Mouse (Mus musculus): ENCODE results near the gene Cdk5rap3. TPM values are rescaled to one million over a fixed set of nuclear protein-coding genes. Genes with fewer than 3 reads are reported as not detected.

The Cdk5rap3 gene
- total RNA-seq, 2 experiments from 2014 or later, result 30.3 to 70.1 TPM

DNA sequence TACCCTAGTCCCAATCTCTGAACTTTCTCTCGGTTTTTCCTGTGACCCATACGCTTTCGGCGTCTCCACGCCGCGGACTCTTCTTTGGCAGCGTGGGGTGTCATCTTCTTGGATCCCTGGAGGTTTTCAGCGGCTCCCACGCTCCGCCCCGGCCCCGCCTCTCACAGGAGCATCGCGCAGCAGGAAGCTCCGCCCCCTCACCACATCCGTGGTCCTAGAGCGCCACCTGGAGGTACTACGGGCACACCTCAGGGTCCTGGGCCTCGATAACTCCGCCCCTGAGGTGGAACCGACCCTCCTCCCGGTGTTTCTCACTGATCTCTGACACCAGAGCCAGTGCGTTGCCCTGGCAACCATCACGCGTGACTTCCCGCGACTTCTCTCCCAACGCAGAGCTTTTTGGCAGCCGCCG is 54.4 kb downstream of the Cdk5rap3 start:
- peak; percentile 98 for ATAC-seq (replicated peaks; ENCODE audit: poor library complexity)

DNA sequence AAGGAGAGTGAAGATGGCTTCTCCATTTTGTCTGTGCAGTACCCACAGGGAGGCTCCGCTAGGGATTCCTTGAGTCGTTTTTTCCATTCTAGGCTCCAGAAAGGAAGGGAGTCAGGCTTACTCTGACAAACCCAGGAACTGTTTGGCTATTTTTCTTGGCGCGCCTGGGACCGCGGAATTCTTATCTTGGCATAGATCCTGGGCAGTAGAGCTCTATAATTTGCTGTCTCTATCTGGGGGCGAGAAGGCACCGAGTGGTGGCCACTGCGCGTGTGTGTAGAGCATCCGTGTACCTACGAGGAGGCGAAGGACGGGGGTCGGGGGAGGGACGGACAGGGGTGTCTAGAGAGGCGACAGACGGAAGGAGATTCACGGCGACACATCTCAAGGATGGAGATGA is 54.9 kb downstream of the Cdk5rap3 start:
- no peak for ATAC-seq (replicated peaks; ENCODE audit: poor library complexity)

DNA sequence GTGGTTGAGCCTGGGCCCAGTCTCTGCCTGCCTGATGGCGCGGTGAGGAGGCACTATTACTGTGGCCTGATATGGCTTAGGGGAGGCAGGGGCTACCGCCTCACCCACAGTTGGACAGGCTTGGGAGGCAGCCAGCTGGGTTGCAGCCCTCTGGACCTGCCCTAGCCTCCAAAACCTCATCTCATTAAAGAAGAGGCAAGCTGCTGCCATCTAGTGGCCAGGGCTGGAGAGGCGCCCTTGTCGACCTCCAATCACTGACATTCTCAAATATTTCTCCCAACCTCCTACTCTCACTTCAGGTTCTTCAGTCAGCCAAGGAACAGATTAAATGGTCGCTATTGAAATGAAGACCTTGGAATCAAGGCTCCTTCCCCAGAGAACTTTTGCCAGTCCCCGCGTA is 55.7 kb downstream of the Cdk5rap3 start:
- peak; percentile 74 for ATAC-seq (replicated peaks; ENCODE audit: poor library complexity)

DNA sequence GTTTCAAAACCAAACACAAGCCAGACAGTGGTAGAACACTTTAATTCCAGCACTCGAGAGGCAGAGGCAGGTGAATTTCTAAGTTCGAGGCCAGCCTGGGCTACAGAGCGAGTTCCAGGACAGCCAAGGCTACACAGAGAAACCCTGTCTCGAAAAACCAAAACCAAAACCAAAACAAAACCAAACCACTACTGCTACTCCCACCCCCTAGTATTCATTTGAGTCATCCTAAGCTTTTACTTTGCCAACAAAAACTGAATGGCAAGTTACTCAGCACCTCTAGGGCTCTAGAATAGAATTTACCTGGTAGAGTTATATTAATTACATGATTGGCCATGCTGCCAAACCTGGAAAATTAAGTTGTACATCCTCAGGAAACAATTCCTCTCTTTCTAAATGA is 56.7 kb downstream of the Cdk5rap3 start:
- no peak for ATAC-seq (replicated peaks; ENCODE audit: poor library complexity)

DNA sequence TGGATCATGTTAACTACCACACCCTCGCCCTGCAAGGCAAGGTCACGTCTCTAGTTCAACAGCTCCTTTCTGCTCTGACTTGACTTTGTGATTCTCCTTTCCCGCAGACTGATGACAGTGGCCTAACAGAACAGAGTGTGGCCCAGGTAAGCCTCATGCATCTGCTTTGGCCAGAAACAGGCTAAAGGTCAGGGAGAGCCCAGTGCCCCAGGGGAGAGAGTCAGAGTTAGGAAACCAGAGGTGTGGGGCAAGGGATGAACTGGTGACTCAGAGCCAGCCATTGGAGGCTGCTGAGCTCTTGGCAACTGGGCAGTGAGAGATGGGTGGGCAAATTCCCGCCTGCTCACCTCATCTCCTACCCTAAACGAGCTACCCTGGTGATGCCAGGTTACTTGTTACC is 58.9 kb downstream of the Cdk5rap3 start:
- no peak for ATAC-seq (replicated peaks; ENCODE audit: poor library complexity)

Other genes starting within 250 kb of the Cdk5rap3 start
- gene Snx11, start 138.9 kb downstream of the Cdk5rap3 start, total RNA-seq (2015), result 8.6 and 9.6 TPM in 2 replicates
- gene Snx11, start 138.9 kb downstream of the Cdk5rap3 start, total RNA-seq (2017), result 16.9 and 17.3 TPM in 2 replicates
- 61.3 and 70.5 TPM in 2 replicates for gene Cbx1, start 127.4 kb downstream of the Cdk5rap3 start, total RNA-seq (2015)
- gene Cbx1, start 127.4 kb downstream of the Cdk5rap3 start, total RNA-seq (2017), result 94.4 and 116 TPM in 2 replicates
- gene Nfe2l1, start 86.5 kb downstream of the Cdk5rap3 start, total RNA-seq (2015), result 39.0 and 39.8 TPM in 2 replicates
- gene Nfe2l1, start 86.5 kb downstream of the Cdk5rap3 start, total RNA-seq (2017), result 41.0 and 42.5 TPM in 2 replicates
- gene Copz2, start 66.6 kb downstream of the Cdk5rap3 start, total RNA-seq (2015), result 6.2 and 6.5 TPM in 2 replicates
- 3.3 and 4.0 TPM in 2 replicates for gene Copz2, start 66.6 kb downstream of the Cdk5rap3 start, total RNA-seq (2017)
- gene Prr15l, start 11.6 kb upstream of the Cdk5rap3 start, total RNA-seq (2015), result not detected in 2 replicates
- not detected in 2 replicates for gene Prr15l, start 11.6 kb upstream of the Cdk5rap3 start, total RNA-seq (2017)
- 22.5 and 23.0 TPM in 2 replicates for gene Pnpo, start 27.5 kb upstream of the Cdk5rap3 start, total RNA-seq (2015)
- 36.3 and 38.7 TPM in 2 replicates for gene Pnpo, start 27.5 kb upstream of the Cdk5rap3 start, total RNA-seq (2017)
- 21.0 and 27.4 TPM in 2 replicates for gene Sp2, start 66.5 kb upstream of the Cdk5rap3 start, total RNA-seq (2015)
- gene Sp2, start 66.5 kb upstream of the Cdk5rap3 start, total RNA-seq (2017), result 2.3 and 2.8 TPM in 2 replicates
- not detected in 2 replicates for gene Sp6, start 96.9 kb upstream of the Cdk5rap3 start, total RNA-seq (2015)
- gene Sp6, start 96.9 kb upstream of the Cdk5rap3 start, total RNA-seq (2017), result 0.03 TPM in 1 of 2 replicates, not detected in the other
- gene Scrn2, start 113.4 kb upstream of the Cdk5rap3 start, total RNA-seq (2015), result 3.0 and 4.2 TPM in 2 replicates
- gene Scrn2, start 113.4 kb upstream of the Cdk5rap3 start, total RNA-seq (2017), result 18.3 and 21.1 TPM in 2 replicates
- 0.64 and 0.69 TPM in 2 replicates for gene Lrrc46, start 124.9 kb upstream of the Cdk5rap3 start, total RNA-seq (2015)
- not detected in 2 replicates for gene Lrrc46, start 124.9 kb upstream of the Cdk5rap3 start, total RNA-seq (2017)
- gene Mrpl10, start 125.1 kb upstream of the Cdk5rap3 start, total RNA-seq (2015), result 32.1 and 34.0 TPM in 2 replicates
- gene Mrpl10, start 125.1 kb upstream of the Cdk5rap3 start, total RNA-seq (2017), result 19.7 and 24.5 TPM in 2 replicates
- 8.5 and 9.7 TPM in 2 replicates for gene Osbpl7, start 134.1 kb upstream of the Cdk5rap3 start, total RNA-seq (2015)
- gene Osbpl7, start 134.1 kb upstream of the Cdk5rap3 start, total RNA-seq (2017), result 8.3 and 10.5 TPM in 2 replicates
- not detected in 2 replicates for gene Tbx21, start 198.8 kb upstream of the Cdk5rap3 start, total RNA-seq (2015)
- not detected in 2 replicates for gene Tbx21, start 198.8 kb upstream of the Cdk5rap3 start, total RNA-seq (2017)
- 3.6 and 4.1 TPM in 2 replicates for gene Tbkbp1, start 235.0 kb upstream of the Cdk5rap3 start, total RNA-seq (2015)
- 2.5 and 5.8 TPM in 2 replicates for gene Tbkbp1, start 235.0 kb upstream of the Cdk5rap3 start, total RNA-seq (2017)

Data from megakaryocyte progenitor cell, adult 5-6 weeks (primary cell).